Mouse (Mus musculus) right cerebral cortex, postnatal 10 days (tissue): Measurements from ENCODE around the gene Tmem198.

Experiments used
- DNase-seq, 2 experiments: peaks; one replicate each; pipeline ENCODE4 v3.0.0; 2021; ENCODE audit warnings: low spot score in 2 of 2

The Tmem198 gene

GRCm38 (mm10) chr1:75478916-75479634 is at the start of gene Tmem198, which contains the start of gene Chpf:
Gene Tmem198 (plus strand): TSS chr1:75479532.
Gene Chpf (minus strand): TSS chr1:75479307.
- peak; percentile 99 for DNase-seq

- DNase-seq = peak; percentile 91 to 92
Observed at GRCm38 (mm10) chr1:75435475-75436328, 43.6 kb upstream of the Tmem198 start, which contains the start of gene Gmppa. Gene Gmppa (plus strand): TSS chr1:75435930.

- DNase-seq = no peak
Observed at GRCm38 (mm10) chr1:75438782-75439181, 40.5 kb upstream of the Tmem198 start.

- no peak for DNase-seq
Observed at GRCm38 (mm10) chr1:75440661-75441060, 38.7 kb upstream of the Tmem198 start.

GRCm38 (mm10) chr1:75441471-75441996 is 37.8 kb upstream of the Tmem198 start:
- no peak for DNase-seq

- DNase-seq = no peak
Observed at GRCm38 (mm10) chr1:75442171-75442570, 37.2 kb upstream of the Tmem198 start.

- no peak for DNase-seq
Observed at GRCm38 (mm10) chr1:75442811-75443210, 36.5 kb upstream of the Tmem198 start.

- DNase-seq = no peak
Observed at GRCm38 (mm10) chr1:75443247-75444024, 35.9 kb upstream of the Tmem198 start.

GRCm38 (mm10) chr1:75444208-75444607 is 35.1 kb upstream of the Tmem198 start:
- DNase-seq = no peak

- DNase-seq = peak; percentile 73 to 75
Observed at GRCm38 (mm10) chr1:75445141-75445701, 34.1 kb upstream of the Tmem198 start.

GRCm38 (mm10) chr1:75445751-75446611 is 33.4 kb upstream of the Tmem198 start:
- peak; percentile 81 to 82 for DNase-seq

- no peak for DNase-seq
Observed at GRCm38 (mm10) chr1:75446656-75447055, 32.7 kb upstream of the Tmem198 start.

- DNase-seq = peak in 1 of 2 experiments; percentile 69
Observed at GRCm38 (mm10) chr1:75447265-75448051, 31.9 kb upstream of the Tmem198 start.

- no peak for DNase-seq
Observed at GRCm38 (mm10) chr1:75448052-75448431, 31.3 kb upstream of the Tmem198 start.

GRCm38 (mm10) chr1:75448937-75449336 is 30.4 kb upstream of the Tmem198 start:
- DNase-seq = no peak

- no peak for DNase-seq
Observed at GRCm38 (mm10) chr1:75449377-75450135, 29.8 kb upstream of the Tmem198 start.

- DNase-seq = no peak
Observed at GRCm38 (mm10) chr1:75450314-75451005, 28.9 kb upstream of the Tmem198 start, which contains the start of gene Asic4. Gene Asic4 (plus strand): TSS chr1:75450436.

GRCm38 (mm10) chr1:75451900-75452299 is 27.4 kb upstream of the Tmem198 start:
- DNase-seq = no peak
